ENCODE assay signal across 9 mouse cellular contexts in genomic region chr19:50374751-50375150, GRCm38 (mm10).
A peak's percentile ranks its signal among the peaks of the same experiment; 100 is the strongest.
DNase-seq lines count a peak whose midpoint lies in the region; ATAC-seq lines count a peak whose summit lies in the region.
"Had no signal": no experiment of that assay in that cellular context is flagged by ENCODE, and none has a peak within 500 bp of the region (broad histone marks: within the 10 kb centered on the region; RNA-seq: fewer than 3 reads in every experiment).

No protein-coding gene starts in this region.

- no peak overlapping the region for H3K4me3 ChIP-seq in midbrain, embryonic 16.5 days (ENCODE audit: low read depth, low read length)
- no peak overlapping the region for H3K4me3 ChIP-seq in midbrain, embryonic 13.5 days (replicated peaks)
- peak overlapping the region; percentile 29 for H3K4me3 ChIP-seq in heart, embryonic 15.5 days
- H3K4me3 ChIP-seq: neural tube, embryonic 12.5 days had no signal

- H3K4me2 ChIP-seq in midbrain, embryonic 16.5 days (ENCODE audit: low read length), result peak overlapping the region; percentile 17; the same call in 1 of the 2 replicates
- no peak overlapping the region for H3K4me2 ChIP-seq in midbrain, embryonic 13.5 days (replicated peaks)
- peak overlapping the region; percentile 53 for H3K4me2 ChIP-seq in heart, embryonic 15.5 days
- H3K4me2 ChIP-seq: neural tube, embryonic 12.5 days had no signal

- H3K27ac ChIP-seq in midbrain, embryonic 16.5 days (ENCODE audit: low read length), result no peak overlapping the region
- no peak overlapping the region for H3K27ac ChIP-seq in midbrain, embryonic 13.5 days
- no peak overlapping the region for H3K27ac ChIP-seq in heart, embryonic 15.5 days
- H3K27ac ChIP-seq: neural tube, embryonic 12.5 days had no signal

- H3K9ac ChIP-seq in midbrain, embryonic 16.5 days (ENCODE audit: low read depth, low read length), result no peak overlapping the region
- no peak overlapping the region for H3K9ac ChIP-seq in midbrain, embryonic 13.5 days (replicated peaks)
- no peak overlapping the region for H3K9ac ChIP-seq in heart, embryonic 15.5 days
- H3K9ac ChIP-seq: neural tube, embryonic 12.5 days had no signal

- H3K27me3 ChIP-seq in midbrain, embryonic 16.5 days (ENCODE audit: control insufficient read depth, insufficient read depth, low read depth, low read length), result no peaks in the 10 kb centered on the region
- no peaks in the 10 kb centered on the region for H3K27me3 ChIP-seq in midbrain, embryonic 13.5 days
- no peaks in the 10 kb centered on the region for H3K27me3 ChIP-seq in heart, embryonic 15.5 days
- H3K27me3 ChIP-seq: neural tube, embryonic 12.5 days had no signal

- peak; percentile 11; the same call in 1 of the 2 replicates for ATAC-seq in frontal cortex, adult (ENCODE audit: low TSS enrichment)
- no peak for ATAC-seq in midbrain, embryonic 16.5 days
- ATAC-seq in midbrain, embryonic 13.5 days, result no peak
- no peak for ATAC-seq in heart, embryonic 15.5 days (replicated peaks; ENCODE audit: insufficient number of reproducible peaks, insufficient read depth, low FRiP score, low read depth)

- peaks cover 6% of the 10 kb centered on the region; the same call in 1 of the 2 replicates for H3K4me1 ChIP-seq in midbrain, embryonic 16.5 days (ENCODE audit: control insufficient read depth, insufficient read depth, low read length)
- H3K4me1 ChIP-seq in midbrain, embryonic 13.5 days (replicated peaks), result peaks cover 12% of the 10 kb centered on the region
- H3K4me1 ChIP-seq in heart, embryonic 15.5 days (replicated peaks), result peaks cover 8% of the 10 kb centered on the region
- H3K4me1 ChIP-seq: neural tube, embryonic 12.5 days had no signal

- no peaks in the 10 kb centered on the region for H3K9me3 ChIP-seq in midbrain, embryonic 16.5 days (replicated peaks; ENCODE audit: control insufficient read depth, low read length, poor library complexity, severe bottlenecking)
- no peaks in the 10 kb centered on the region for H3K9me3 ChIP-seq in midbrain, embryonic 13.5 days
- no peaks in the 10 kb centered on the region for H3K9me3 ChIP-seq in heart, embryonic 15.5 days (replicated peaks)
- H3K9me3 ChIP-seq: neural tube, embryonic 12.5 days had no signal

- 43% methylated on average over 10 of the region's 10 CpGs for WGBS in midbrain, embryonic 16.5 days
- WGBS in midbrain, embryonic 13.5 days, result 69% methylated on average over 10 of the region's 10 CpGs
- 8% methylated on average over 10 of the region's 10 CpGs for WGBS in heart, embryonic 15.5 days

- no peak for DNase-seq in frontal cortex, postnatal 25 days (ENCODE audit: low spot score in 2 of 2)
- peak; percentile 3 for DNase-seq in lung, postnatal 36 days
- no peak for DNase-seq in adipocyte (ENCODE audit: low spot score)
- no peak for DNase-seq in thymus, postnatal 4 days

- no peaks in the 10 kb centered on the region for H3K36me3 ChIP-seq in midbrain, embryonic 16.5 days (ENCODE audit: control insufficient read depth, insufficient read depth, low read length)
- no peaks in the 10 kb centered on the region for H3K36me3 ChIP-seq in midbrain, embryonic 13.5 days
- no peaks in the 10 kb centered on the region for H3K36me3 ChIP-seq in heart, embryonic 15.5 days
- H3K36me3 ChIP-seq: neural tube, embryonic 12.5 days had no signal
